Mouse (Mus musculus): Measurements from ENCODE around the gene Syngr2. TPM values are rescaled to one million over a fixed set of nuclear protein-coding genes. Genes with fewer than 3 reads are reported as not detected.

The Syngr2 gene
- polyA plus RNA-seq, 1 experiment: 120 TPM

GRCm38 (mm10) chr11:117858392-117858791, 48.9 kb downstream of the Syngr2 start:
- no peaks in the 10 kb centered on the region for H3K4me1 ChIP-seq (ENCODE audit: control insufficient read depth, insufficient read depth, low read length)
- WGBS: 78% methylated on average over 3 of the region's 3 CpGs
- TF ChIP-seq CTCF (IDR thresholded peaks at IDR 0.05; ENCODE audit: control insufficient read depth, insufficient read depth, low read length) (no peak), POLR2A (IDR thresholded peaks at IDR 0.05; ENCODE audit: borderline replicate concordance, control insufficient read depth, low read depth, low read length) (no peak)

GRCm38 (mm10) chr11:117860601-117861000, 51.1 kb downstream of the Syngr2 start, which contains the start of gene Tmem235:
Gene Tmem235 (plus strand): TSS chr11:117860752.
- no peak within 1 kb of the TSS for H3K4me3 ChIP-seq (replicated peaks; ENCODE audit: control insufficient read depth, low read depth, low read length)
- no peak within 1 kb of the TSS for H3K27ac ChIP-seq (ENCODE audit: control insufficient read depth, insufficient read depth, low read depth, low read length, poor library complexity)
- TF ChIP-seq CTCF (IDR thresholded peaks at IDR 0.05; ENCODE audit: control insufficient read depth, insufficient read depth, low read length) (no peak), POLR2A (IDR thresholded peaks at IDR 0.05; ENCODE audit: borderline replicate concordance, control insufficient read depth, low read depth, low read length) (no peak)
- no peaks in the 10 kb centered on the region for H3K4me1 ChIP-seq (ENCODE audit: control insufficient read depth, insufficient read depth, low read length)
- whole genome bisulfite sequencing: 5% methylated on average over 23 of the region's 23 CpGs

More at GRCm38 (mm10) chr11:117858392-117858791, 48.9 kb downstream of the Syngr2 start:
- H3K27ac ChIP-seq (ENCODE audit: control insufficient read depth, insufficient read depth, low read depth, low read length, poor library complexity): no peak overlapping the region
- H3K4me3 ChIP-seq (replicated peaks; ENCODE audit: control insufficient read depth, low read depth, low read length): no peak overlapping the region

- no peak for TF ChIP-seq POLR2A (IDR thresholded peaks at IDR 0.05; ENCODE audit: borderline replicate concordance, control insufficient read depth, low read depth, low read length)
- TF ChIP-seq CTCF (IDR thresholded peaks at IDR 0.05; ENCODE audit: control insufficient read depth, insufficient read depth, low read length): no peak
- H3K27ac ChIP-seq (ENCODE audit: control insufficient read depth, insufficient read depth, low read depth, low read length, poor library complexity): no peak overlapping the region
- WGBS: 67% methylated on average over 11 of the region's 11 CpGs
- no peak overlapping the region for H3K4me3 ChIP-seq (replicated peaks; ENCODE audit: control insufficient read depth, low read depth, low read length)
- H3K4me1 ChIP-seq (ENCODE audit: control insufficient read depth, insufficient read depth, low read length): no peaks in the 10 kb centered on the region
Observed at GRCm38 (mm10) chr11:117863174-117863856, 53.8 kb downstream of the Syngr2 start.

Other genes starting within 250 kb of the Syngr2 start
- gene Tnrc6c, start 155.4 kb upstream of the Syngr2 start, polyA plus RNA-seq (2011; ENCODE audit: insufficient read depth, insufficient read length, low replicate concordance, missing spikeins): 14.5 and 19.5 TPM in 2 replicates
- 32.6 and 51.1 TPM in 2 replicates for gene Tmc8, start 27.6 kb upstream of the Syngr2 start, polyA plus RNA-seq (2011; ENCODE audit: insufficient read depth, insufficient read length, low replicate concordance, missing spikeins)
- gene Tmc6, start 27.5 kb upstream of the Syngr2 start, polyA plus RNA-seq (2011; ENCODE audit: insufficient read depth, insufficient read length, low replicate concordance, missing spikeins): 129 and 194 TPM in 2 replicates
- 13.5 and 16.7 TPM in 2 replicates for gene 6030468B19Rik, start 12.0 kb upstream of the Syngr2 start, polyA plus RNA-seq (2011; ENCODE audit: insufficient read depth, insufficient read length, low replicate concordance, missing spikeins)
- 9.5 and 12.3 TPM in 2 replicates for gene Gm20708, start within 50 bp of the Syngr2 start, polyA plus RNA-seq (2011; ENCODE audit: insufficient read depth, insufficient read length, low replicate concordance, missing spikeins)
- gene Afmid, start 16.3 kb downstream of the Syngr2 start, polyA plus RNA-seq (2011; ENCODE audit: insufficient read depth, insufficient read length, low replicate concordance, missing spikeins): 16.9 and 21.8 TPM in 2 replicates
- 145 and 156 TPM in 2 replicates for gene Tk1, start 16.4 kb downstream of the Syngr2 start, polyA plus RNA-seq (2011; ENCODE audit: insufficient read depth, insufficient read length, low replicate concordance, missing spikeins)
- gene Birc5, start 39.6 kb downstream of the Syngr2 start, polyA plus RNA-seq (2011; ENCODE audit: insufficient read depth, insufficient read length, low replicate concordance, missing spikeins): 390 and 403 TPM in 2 replicates
- not detected in 2 replicates for gene Tmem235, start 51.1 kb downstream of the Syngr2 start, polyA plus RNA-seq (2011; ENCODE audit: insufficient read depth, insufficient read length, low replicate concordance, missing spikeins)
- gene Tha1, start 63.8 kb downstream of the Syngr2 start, polyA plus RNA-seq (2011; ENCODE audit: insufficient read depth, insufficient read length, low replicate concordance, missing spikeins): 2.8 and 3.2 TPM in 2 replicates
- gene Socs3, start 160.4 kb downstream of the Syngr2 start, polyA plus RNA-seq (2011; ENCODE audit: insufficient read depth, insufficient read length, low replicate concordance, missing spikeins): 3.4 and 9.6 TPM in 2 replicates
- gene Pgs1, start 176.6 kb downstream of the Syngr2 start, polyA plus RNA-seq (2011; ENCODE audit: insufficient read depth, insufficient read length, low replicate concordance, missing spikeins): 27.1 and 67.5 TPM in 2 replicates